Mouse (Mus musculus): ENCODE data around the gene Krt88. TPM values are rescaled to one million over a fixed set of nuclear protein-coding genes. Genes with fewer than 3 reads are reported as not detected.

The Krt88 gene
- polyA plus RNA-seq, 1 experiment from 2014 or later = not detected

DNA sequence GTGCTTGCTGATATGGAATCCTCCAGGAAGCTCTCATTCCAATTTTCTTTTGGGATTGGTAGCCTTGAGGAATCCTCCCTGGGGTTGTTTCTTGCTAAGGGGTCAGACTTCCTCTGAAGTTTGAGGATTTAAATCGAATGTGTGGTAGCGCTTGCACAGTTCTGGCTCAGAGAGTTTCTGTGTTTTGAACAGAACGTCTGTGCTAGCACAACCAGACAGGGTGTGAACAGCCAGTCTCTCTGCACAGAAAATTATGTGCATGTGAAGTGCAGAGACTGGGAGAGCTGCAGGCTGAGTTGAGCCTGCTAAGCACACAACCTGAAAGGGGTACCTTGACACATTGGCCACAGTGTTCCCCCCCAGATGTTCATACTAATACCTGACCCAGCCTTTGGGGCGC is 6.7 kb upstream of the Krt88 start:
- peaks cover 52% of the 10 kb centered on the region for H3K27me3 ChIP-seq
- no peak for ATAC-seq (ENCODE audit: insufficient number of reproducible peaks, insufficient read depth, low FRiP score, low TSS enrichment, low read depth)

DNA sequence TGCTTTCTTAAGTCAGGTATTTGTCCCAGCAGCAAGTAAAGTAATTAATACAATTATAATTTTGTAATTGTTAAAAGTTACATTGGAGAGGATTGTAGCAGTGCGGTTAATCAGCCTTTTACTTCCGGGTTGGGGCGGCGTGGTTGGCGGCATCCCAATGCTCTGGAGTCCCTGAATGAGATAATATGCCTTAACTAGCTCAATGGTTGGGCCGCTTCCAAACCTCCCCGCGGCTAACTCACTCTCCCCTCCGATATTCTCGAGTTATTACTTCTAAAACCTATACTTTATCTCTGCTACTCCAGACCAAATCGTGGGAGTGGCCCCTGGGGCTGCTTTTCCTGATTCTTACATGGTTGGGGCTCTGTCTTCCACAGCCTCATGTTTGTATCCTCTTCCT is 972 bp upstream of the Krt88 start:
- WGBS = 74% methylated on average over 11 of the region's 11 CpGs

More for the DNA sequence above, 6.7 kb upstream of the Krt88 start:
- Histone ChIP-seq H3K9ac (replicated peaks) (no peak overlapping the region), H3K4me3 (replicated peaks) (no peak overlapping the region), H3K4me1 (replicated peaks) (peaks cover 10% of the 10 kb centered on the region), H3K36me3 (no peaks in the 10 kb centered on the region), H3K27ac (no peak overlapping the region), H3K4me2 (no peak overlapping the region), H3K9me3 (no peaks in the 10 kb centered on the region)
- 72% methylated on average over 4 of the region's 4 CpGs for WGBS

DNA sequence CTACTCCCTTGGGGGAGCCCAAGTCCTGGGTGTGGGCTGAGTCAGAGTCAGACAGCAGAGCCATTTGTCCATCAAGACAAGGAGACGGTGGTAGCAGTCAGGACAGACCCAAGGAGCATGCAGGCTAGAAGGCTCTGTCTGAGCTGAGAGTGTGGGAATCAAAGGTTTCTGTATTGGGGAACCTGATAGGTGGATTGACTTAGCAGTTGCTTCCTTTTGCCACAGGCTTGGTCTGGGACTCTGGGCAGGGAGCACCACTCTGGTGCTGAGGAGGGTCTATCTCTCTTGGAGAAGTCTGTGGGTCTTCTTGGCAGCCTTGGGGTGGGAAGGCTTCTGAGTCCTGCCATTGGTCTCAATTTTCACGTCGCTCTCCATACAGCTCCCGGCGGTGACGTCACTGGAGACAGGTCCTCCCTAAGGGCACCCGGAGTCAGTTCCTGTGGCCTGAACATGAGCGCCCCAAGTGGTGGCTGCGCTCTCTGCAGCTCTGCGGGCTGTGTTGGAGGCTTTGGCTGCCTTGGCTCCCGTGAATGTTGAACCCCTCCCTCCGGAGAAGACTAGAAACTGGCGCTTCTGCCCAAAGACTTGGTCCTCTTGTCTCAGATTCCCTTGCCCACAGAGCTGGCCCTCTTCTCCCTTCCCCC is 5.7 kb downstream of the Krt88 start:
- WGBS = 4% methylated on average over 13 of the region's 13 CpGs
- Histone ChIP-seq H3K4me3 (replicated peaks) (no peak overlapping the region), H3K9ac (replicated peaks) (no peak overlapping the region), H3K36me3 (no peaks in the 10 kb centered on the region), H3K27ac (no peak overlapping the region), H3K27me3 (0 out of 2 replicates have a peak, but pooled peaks cover 4% of the 10 kb centered on the region), H3K4me1 (replicated peaks) (no peaks in the 10 kb centered on the region; the same call in 1 of the 2 replicates), H3K4me2 (no peak overlapping the region), H3K9me3 (peaks cover 3% of the 10 kb centered on the region)
- no peak for ATAC-seq (ENCODE audit: insufficient number of reproducible peaks, insufficient read depth, low FRiP score, low TSS enrichment, low read depth)

More for the DNA sequence above, 972 bp upstream of the Krt88 start:
- Histone ChIP-seq H3K27me3 (no peaks in the 10 kb centered on the region), H3K9me3 (no peaks in the 10 kb centered on the region), H3K27ac (no peak overlapping the region), H3K4me1 (replicated peaks) (no peaks in the 10 kb centered on the region), H3K36me3 (no peaks in the 10 kb centered on the region), H3K9ac (replicated peaks) (no peak overlapping the region), H3K4me3 (replicated peaks) (no peak overlapping the region), H3K4me2 (no peak overlapping the region)
- no peak for ATAC-seq (ENCODE audit: insufficient number of reproducible peaks, insufficient read depth, low FRiP score, low TSS enrichment, low read depth)

DNA sequence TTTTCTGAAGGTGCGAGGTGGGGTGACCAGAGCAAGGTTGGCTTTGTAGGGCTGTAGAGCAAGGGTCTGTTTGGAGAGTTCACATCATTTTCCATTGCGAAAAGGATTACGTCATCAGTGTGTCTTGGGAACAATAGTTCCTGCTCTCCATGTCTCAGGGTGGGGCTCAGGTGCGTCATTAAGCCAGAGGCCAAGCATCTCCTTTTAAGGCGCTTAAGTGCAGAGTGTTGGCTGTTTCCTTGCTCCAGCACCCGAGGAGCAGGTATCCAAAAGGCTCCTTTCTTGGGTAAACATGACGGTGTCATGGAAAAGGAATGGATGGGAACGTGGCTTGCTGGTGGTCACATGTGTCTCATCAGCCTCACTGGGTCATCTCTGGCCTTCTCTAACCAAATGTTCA is 7.2 kb downstream of the Krt88 start:
- Histone ChIP-seq H3K9me3 (peaks cover 3% of the 10 kb centered on the region), H3K4me2 (no peak overlapping the region), H3K27me3 (0 out of 2 replicates have a peak, but pooled peaks cover 4% of the 10 kb centered on the region), H3K4me3 (replicated peaks) (no peak overlapping the region), H3K36me3 (no peaks in the 10 kb centered on the region), H3K27ac (no peak overlapping the region), H3K9ac (replicated peaks) (no peak overlapping the region), H3K4me1 (replicated peaks) (no peaks in the 10 kb centered on the region; the same call in 1 of the 2 replicates)
- ATAC-seq (ENCODE audit: insufficient number of reproducible peaks, insufficient read depth, low FRiP score, low TSS enrichment, low read depth) = no peak
- WGBS = 85% methylated on average over 8 of the region's 8 CpGs

DNA sequence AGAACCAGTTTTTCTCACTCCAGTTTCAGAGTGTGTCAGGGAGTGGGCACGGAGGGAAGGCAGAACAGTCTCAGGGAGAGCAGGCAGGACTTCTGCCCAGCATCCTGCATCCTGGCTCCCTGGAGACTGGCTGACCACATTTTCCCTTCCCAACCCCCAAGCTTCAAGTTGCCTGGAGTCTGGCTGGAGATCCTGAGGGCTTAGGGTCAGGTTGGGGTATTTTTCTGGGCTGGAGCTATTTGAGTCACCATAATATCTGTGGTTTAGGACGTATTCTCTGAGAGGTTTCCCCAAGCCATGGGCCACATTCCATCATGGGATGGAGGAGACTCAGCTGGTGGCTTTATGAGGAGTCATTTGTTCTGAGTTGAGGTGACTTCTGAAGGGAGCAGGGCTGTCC is 7.7 kb downstream of the Krt88 start:
- ATAC-seq (ENCODE audit: insufficient number of reproducible peaks, insufficient read depth, low FRiP score, low TSS enrichment, low read depth) = no peak
- WGBS = 81% methylated on average over 2 of the region's 2 CpGs
- Histone ChIP-seq H3K4me1 (replicated peaks) (no peaks in the 10 kb centered on the region; the same call in 1 of the 2 replicates), H3K27me3 (0 out of 2 replicates have a peak, but pooled peaks cover 4% of the 10 kb centered on the region), H3K36me3 (no peaks in the 10 kb centered on the region), H3K9me3 (peaks cover 3% of the 10 kb centered on the region), H3K27ac (no peak overlapping the region), H3K9ac (replicated peaks) (no peak overlapping the region), H3K4me3 (replicated peaks) (no peak overlapping the region), H3K4me2 (no peak overlapping the region)

DNA sequence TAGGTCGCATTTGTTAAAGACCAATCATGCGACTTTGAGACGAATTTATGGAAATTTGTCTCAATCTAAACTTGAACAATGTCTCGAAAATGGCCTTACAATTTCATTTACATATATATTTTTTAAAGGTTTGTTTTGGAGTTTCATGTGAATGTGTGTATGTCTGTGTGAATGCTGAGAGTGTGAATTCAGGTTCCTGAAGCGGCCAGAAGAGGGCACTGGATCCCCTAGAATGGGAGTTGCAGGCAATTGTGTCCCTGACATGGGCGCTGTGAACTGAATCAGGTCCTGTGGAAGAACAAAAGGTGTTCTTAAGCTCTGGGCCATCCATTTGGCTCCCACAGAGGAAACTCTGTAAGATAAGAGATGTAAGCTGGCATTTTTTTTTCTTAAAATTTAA is 8.3 kb downstream of the Krt88 start:
- 0 out of 2 replicates have a peak, but pooled peaks cover 4% of the 10 kb centered on the region for H3K27me3 ChIP-seq
- no peak overlapping the region for H3K9ac ChIP-seq (replicated peaks)
- no peak overlapping the region for H3K4me2 ChIP-seq
- WGBS = 87% methylated on average over 6 of the region's 6 CpGs
- no peak overlapping the region for H3K4me3 ChIP-seq (replicated peaks)
- H3K27ac ChIP-seq = no peak overlapping the region
- peaks cover 3% of the 10 kb centered on the region for H3K9me3 ChIP-seq
- H3K36me3 ChIP-seq = no peaks in the 10 kb centered on the region
- ATAC-seq (ENCODE audit: insufficient number of reproducible peaks, insufficient read depth, low FRiP score, low TSS enrichment, low read depth) = no peak
- H3K4me1 ChIP-seq (replicated peaks) = no peaks in the 10 kb centered on the region; the same call in 1 of the 2 replicates

DNA sequence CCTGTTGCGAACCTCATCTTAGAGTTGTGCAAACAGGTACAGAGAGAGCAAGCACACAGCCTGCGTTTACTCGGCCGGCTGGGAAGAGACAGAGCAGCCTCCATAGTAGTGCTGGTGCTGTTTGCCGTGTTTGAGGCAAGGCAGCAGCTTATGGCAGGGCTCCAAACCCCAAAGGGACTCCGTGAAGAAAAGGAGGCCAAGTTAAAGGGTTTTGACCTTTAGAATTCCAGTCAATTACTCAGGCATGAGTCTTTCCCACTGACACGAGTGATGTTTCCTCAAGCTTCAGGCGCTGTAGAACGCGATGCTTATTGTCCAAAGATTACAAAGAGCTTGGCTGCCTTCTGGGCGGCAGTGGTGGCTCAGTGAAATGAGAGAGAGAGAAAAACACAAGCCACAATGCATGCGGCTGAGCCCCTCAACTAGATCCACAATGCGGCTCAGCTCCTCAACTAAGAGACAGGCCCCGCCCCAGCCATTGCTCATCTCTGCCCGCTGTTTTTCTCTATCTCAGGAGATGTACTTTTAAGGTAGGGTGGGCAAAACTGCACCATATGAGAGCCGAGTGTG is 10.9 kb downstream of the Krt88 start:
- 80% methylated on average over 16 of the region's 16 CpGs for WGBS

DNA sequence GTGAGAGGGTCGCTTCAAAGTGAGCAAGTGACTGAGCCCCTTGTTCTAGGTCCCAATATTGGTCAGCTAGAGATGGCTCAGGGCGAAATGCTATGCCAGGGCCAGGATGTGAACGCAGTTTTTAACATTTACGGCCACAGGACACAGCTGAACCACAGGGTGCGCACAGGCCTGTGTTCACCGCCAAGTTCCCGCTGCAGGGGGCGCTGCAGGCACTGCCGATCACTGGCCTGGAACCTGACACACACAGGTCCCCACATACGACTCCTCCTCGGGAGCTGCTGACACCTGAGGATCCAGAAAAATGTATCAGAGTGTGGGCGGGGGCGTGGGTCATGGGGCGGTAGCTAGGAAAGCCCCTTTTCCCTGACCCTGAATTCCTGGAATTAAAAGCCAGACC is 11.7 kb downstream of the Krt88 start:
- Histone ChIP-seq H3K9me3 (peaks cover 3% of the 10 kb centered on the region), H3K4me2 (no peak overlapping the region), H3K27ac (no peak overlapping the region), H3K4me1 (replicated peaks) (no peaks in the 10 kb centered on the region), H3K36me3 (no peaks in the 10 kb centered on the region), H3K4me3 (replicated peaks) (no peak overlapping the region), H3K9ac (replicated peaks) (no peak overlapping the region), H3K27me3 (peaks cover 6% of the 10 kb centered on the region; the same call in 1 of the 2 replicates)
- WGBS = 76% methylated on average over 14 of the region's 14 CpGs
- no peak for ATAC-seq (ENCODE audit: insufficient number of reproducible peaks, insufficient read depth, low FRiP score, low TSS enrichment, low read depth)

More for the DNA sequence above, 10.9 kb downstream of the Krt88 start:
- ATAC-seq (ENCODE audit: insufficient number of reproducible peaks, insufficient read depth, low FRiP score, low TSS enrichment, low read depth) = no peak
- Histone ChIP-seq H3K9me3 (peaks cover 3% of the 10 kb centered on the region), H3K9ac (replicated peaks) (no peak overlapping the region), H3K4me3 (replicated peaks) (no peak overlapping the region), H3K4me1 (replicated peaks) (no peaks in the 10 kb centered on the region), H3K4me2 (no peak overlapping the region), H3K27me3 (peaks cover under 1% of the 10 kb centered on the region; the same call in 1 of the 2 replicates), H3K27ac (no peak overlapping the region), H3K36me3 (no peaks in the 10 kb centered on the region)

DNA sequence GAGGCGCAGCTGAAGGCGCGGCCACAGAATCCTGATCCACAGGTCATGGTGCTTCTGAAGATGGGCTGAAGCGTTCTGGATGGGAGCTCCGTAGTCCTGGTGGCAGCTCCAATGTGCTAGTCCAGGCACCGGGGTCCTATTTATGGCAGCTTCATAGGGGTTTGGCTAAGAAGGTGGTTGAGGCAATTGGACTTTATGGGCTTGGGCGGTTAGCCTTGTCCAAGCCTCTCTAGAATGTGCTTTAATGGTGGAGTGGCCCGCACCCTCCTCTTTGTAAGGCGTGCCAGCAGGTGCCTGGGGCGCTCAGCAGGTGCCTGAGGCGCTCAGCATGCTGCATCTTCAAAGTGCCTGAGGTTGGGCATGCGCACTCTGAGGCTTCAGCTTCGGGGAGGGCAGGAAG is 16.1 kb downstream of the Krt88 start, which contains the start of gene Krt81:
TSS of gene Krt81 (minus strand) at position 101 of the 400 bp plus-strand sequence.
- H3K27ac ChIP-seq = no peak within 1 kb of the TSS
- no peaks in the 10 kb centered on the region for H3K4me1 ChIP-seq (replicated peaks)
- WGBS = 75% methylated on average over 13 of the region's 13 CpGs
- H3K9me3 ChIP-seq = no peaks in the 10 kb centered on the region
- no peak within 1 kb of the TSS for H3K9ac ChIP-seq (replicated peaks)
- H3K36me3 ChIP-seq = no peaks in the 10 kb centered on the region
- ATAC-seq (ENCODE audit: insufficient number of reproducible peaks, insufficient read depth, low FRiP score, low TSS enrichment, low read depth) = no peak
- no peak within 1 kb of the TSS for H3K4me2 ChIP-seq
- peaks cover 6% of the 10 kb centered on the region; the same call in 1 of the 2 replicates for H3K27me3 ChIP-seq
- H3K4me3 ChIP-seq (replicated peaks) = no peak within 1 kb of the TSS

DNA sequence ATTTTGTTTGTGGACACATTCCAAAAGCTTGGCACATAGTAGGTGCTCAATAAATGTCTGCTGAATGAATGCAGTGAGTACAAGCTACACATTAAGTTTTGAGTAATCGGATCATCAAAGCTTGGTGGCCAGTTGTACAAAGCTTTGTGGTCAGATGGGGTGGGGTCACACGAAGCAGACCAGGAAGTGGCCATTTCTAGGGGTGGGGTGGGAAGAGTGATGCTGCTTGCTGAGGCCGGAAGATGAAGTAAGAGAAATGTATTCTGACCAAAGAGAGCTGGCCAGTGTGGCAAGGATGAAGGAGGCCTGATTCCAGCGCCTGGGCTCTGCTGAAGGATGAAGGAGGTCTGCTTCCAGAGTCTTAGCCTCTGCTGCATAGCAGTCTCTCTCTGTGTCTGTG is 21.5 kb downstream of the Krt88 start:
- WGBS = 86% methylated on average over 4 of the region's 4 CpGs
- ATAC-seq (ENCODE audit: insufficient number of reproducible peaks, insufficient read depth, low FRiP score, low TSS enrichment, low read depth) = no peak

DNA sequence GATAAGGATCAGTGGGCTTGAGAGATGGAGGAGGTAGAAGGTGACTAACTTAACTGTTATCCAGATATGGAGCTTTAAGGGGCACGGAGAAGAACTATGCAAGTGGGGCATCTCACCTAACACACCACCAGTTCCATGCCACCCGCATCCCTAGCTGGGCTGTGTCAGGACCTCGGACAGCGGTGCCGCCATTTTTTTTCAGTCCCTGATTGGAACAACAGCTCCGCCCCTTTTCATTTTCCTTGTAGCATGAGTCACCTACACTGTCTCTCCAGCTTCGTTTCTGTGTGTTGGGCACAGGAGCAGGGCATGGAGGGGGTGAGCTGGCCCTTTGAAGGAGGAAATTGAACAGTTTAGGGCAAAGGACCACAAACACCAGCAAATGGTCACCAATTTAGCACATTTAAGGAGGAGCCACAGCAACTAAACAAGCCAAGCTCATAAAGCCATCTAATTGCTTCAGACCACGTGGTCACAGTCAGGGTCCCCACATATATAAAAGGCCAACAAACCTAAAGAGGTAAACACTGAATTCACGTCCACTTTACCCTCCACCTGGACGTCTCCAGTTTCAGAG is 25.5 kb downstream of the Krt88 start, which contains the start of gene Krt86:
TSS of gene Krt86 (plus strand) at position 527 of the 577 bp plus-strand sequence.
- Histone ChIP-seq H3K27ac (no peak within 1 kb of the TSS), H3K36me3 (no peaks in the 10 kb centered on the region), H3K4me3 (replicated peaks) (no peak within 1 kb of the TSS), H3K27me3 (peaks cover 2% of the 10 kb centered on the region), H3K4me1 (replicated peaks) (no peaks in the 10 kb centered on the region; the same call in 1 of the 2 replicates), H3K9me3 (no peaks in the 10 kb centered on the region), H3K4me2 (no peak within 1 kb of the TSS), H3K9ac (replicated peaks) (no peak within 1 kb of the TSS)
- 17% methylated on average over 10 of the region's 10 CpGs for WGBS
- ATAC-seq (ENCODE audit: insufficient number of reproducible peaks, insufficient read depth, low FRiP score, low TSS enrichment, low read depth) = no peak

More for the DNA sequence above, 21.5 kb downstream of the Krt88 start:
- Histone ChIP-seq H3K4me3 (replicated peaks) (no peak overlapping the region), H3K27ac (no peak overlapping the region), H3K27me3 (no peaks in the 10 kb centered on the region), H3K9me3 (no peaks in the 10 kb centered on the region), H3K36me3 (no peaks in the 10 kb centered on the region), H3K9ac (replicated peaks) (no peak overlapping the region), H3K4me1 (replicated peaks) (no peaks in the 10 kb centered on the region; the same call in 1 of the 2 replicates), H3K4me2 (no peak overlapping the region)
